ENCODE assay signal across 9 mouse cellular contexts in the genomic region with DNA sequence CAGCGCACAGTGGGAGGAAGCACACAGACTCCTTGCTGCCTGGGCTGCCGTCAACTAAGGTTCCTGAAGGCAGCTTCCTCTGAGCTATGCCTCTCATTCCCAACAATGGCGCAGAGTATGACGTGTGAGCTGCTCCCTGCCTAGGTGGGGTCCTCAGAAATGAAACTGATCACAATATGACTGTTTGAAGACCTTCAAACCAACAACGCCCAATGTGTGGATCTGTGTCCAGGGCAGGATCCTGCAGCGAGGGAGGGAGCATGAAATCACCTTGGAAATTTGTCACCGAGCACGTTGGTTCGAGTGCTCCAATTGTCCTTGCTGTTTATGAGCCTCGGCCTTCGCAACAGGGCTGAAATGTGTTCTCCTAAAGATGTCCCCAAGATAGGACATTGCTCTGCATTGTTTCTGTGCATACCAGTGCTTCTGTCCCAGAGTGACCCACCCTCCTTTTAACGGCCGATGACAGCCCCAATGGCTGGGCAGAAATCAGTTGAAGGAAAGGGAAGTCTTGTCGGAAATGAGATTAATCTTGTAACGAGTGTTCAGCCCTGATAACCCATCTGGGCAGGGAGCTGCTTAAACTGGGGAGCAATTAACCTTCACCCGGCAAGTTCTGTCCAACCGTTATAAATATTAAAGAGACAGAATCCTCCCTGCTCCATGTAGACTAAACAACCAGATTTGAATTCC.
DNase-seq lines count a peak whose midpoint lies in the region; ATAC-seq and TF ChIP-seq lines count a peak whose summit lies in the region.
"Had no signal": no experiment of that assay in that cellular context is flagged by ENCODE, and none has a peak within 500 bp of the region (broad histone marks: within the 10 kb centered on the region; RNA-seq: fewer than 3 reads in every experiment).

No protein-coding gene starts in this region.

- H3K27me3 ChIP-seq in hindbrain, postnatal 0 days (ENCODE audit: insufficient read depth, low read length), result no peaks in the 10 kb centered on the region

- WGBS in hindbrain, postnatal 0 days, result 79% methylated on average over 17 of the region's 17 CpGs

- no peaks in the 10 kb centered on the region for H3K36me3 ChIP-seq in hindbrain, postnatal 0 days (ENCODE audit: insufficient read depth, low read length)

- DNase-seq in layer of hippocampus, adult 2 months (ENCODE audit: low spot score in 2 of 2), result no peak
- no peak for DNase-seq in layer of hippocampus, adult 18-20 months (ENCODE audit: low spot score in 2 of 2)
- DNase-seq in kidney, adult 11 months, result peak; percentile 72
- peak; percentile 71 to 84 for DNase-seq in lung, adult 18-20 months
- no peak for DNase-seq in cerebellum, postnatal 10 days
- DNase-seq in T-cell, adult 2 months (ENCODE audit: low spot score), result no peak
- DNase-seq in urinary bladder, postnatal 25 days (ENCODE audit: low spot score), result no peak
- no peak for DNase-seq in hindbrain, postnatal 0 days (ENCODE audit: low spot score)

- no peaks in the 10 kb centered on the region for H3K9me3 ChIP-seq in hindbrain, postnatal 0 days (ENCODE audit: low read length)

- H3K4me2 ChIP-seq in hindbrain, postnatal 0 days (ENCODE audit: low read depth, low read length), result no peak overlapping the region

- ATAC-seq in hindbrain, postnatal 0 days, result no peak

- no peak for TF ChIP-seq CTCF in layer of hippocampus, adult 2 months (conservative IDR thresholded peaks at IDR 0.05)
- no peak for TF ChIP-seq CTCF in hindbrain, postnatal 0 days (IDR thresholded peaks at IDR 0.05; ENCODE audit: low read depth)

- no peak overlapping the region for H3K9ac ChIP-seq in hindbrain, postnatal 0 days (replicated peaks; ENCODE audit: low read length)

- no peaks in the 10 kb centered on the region for H3K4me1 ChIP-seq in hindbrain, postnatal 0 days (ENCODE audit: insufficient read depth, low read length)

- H3K4me3 ChIP-seq in layer of hippocampus, adult 2 months, result no peak overlapping the region
- H3K4me3 ChIP-seq in hindbrain, postnatal 0 days (ENCODE audit: low read length), result no peak overlapping the region
- H3K4me3 ChIP-seq: myocyte had no signal

- peak overlapping the region; percentile 39; the same call in 1 of the 2 replicates for H3K27ac ChIP-seq in layer of hippocampus, adult 2 months
- no peak overlapping the region for H3K27ac ChIP-seq in hindbrain, postnatal 0 days

Comparison
In these comparisons a context has a peak if more than half of its experiments do, and no peak if none do; other contexts are left out.
1. DNase-seq: peak in kidney, adult 11 months (single experiment) and lung, adult 18-20 months (2 of 2); none in layer of hippocampus, adult 2 months (0 of 2), layer of hippocampus, adult 18-20 months (0 of 2), cerebellum, postnatal 10 days (0 of 2), T-cell, adult 2 months (single experiment), urinary bladder, postnatal 25 days (single experiment) and hindbrain, postnatal 0 days (single experiment).